Mouse (Mus musculus): ENCODE measurements around the gene Pold2.

Pold2 gene

GRCm38 (mm10) chr11:5856479-5857130 lies 21.5 kb downstream of the Pold2 start:
- no peak for DNase-seq

GRCm38 (mm10) chr11:5855902-5856301 lies 22.2 kb downstream of the Pold2 start:
- DNase-seq: peak; percentile 20

GRCm38 (mm10) chr11:5855481-5855880 lies 22.6 kb downstream of the Pold2 start:
- DNase-seq: no peak

- DNase-seq: no peak
Observed at GRCm38 (mm10) chr11:5852314-5852713, 25.8 kb downstream of the Pold2 start.

- DNase-seq: no peak
Observed at GRCm38 (mm10) chr11:5851021-5851736, 26.9 kb downstream of the Pold2 start.

GRCm38 (mm10) chr11:5850452-5850851 lies 27.6 kb downstream of the Pold2 start:
- no peak for DNase-seq

- no peak for DNase-seq
Observed at GRCm38 (mm10) chr11:5849316-5849715, 28.8 kb downstream of the Pold2 start.

- no peak for DNase-seq
Observed at GRCm38 (mm10) chr11:5848741-5849140, 29.4 kb downstream of the Pold2 start.

- DNase-seq: no peak
Observed at GRCm38 (mm10) chr11:5846639-5847345, 31.3 kb downstream of the Pold2 start.

GRCm38 (mm10) chr11:5843131-5843530 lies 35.0 kb downstream of the Pold2 start:
- no peak for DNase-seq

- no peak for DNase-seq
Observed at GRCm38 (mm10) chr11:5841751-5842150, 36.3 kb downstream of the Pold2 start.

GRCm38 (mm10) chr11:5840346-5840745 lies 37.7 kb downstream of the Pold2 start:
- DNase-seq: no peak

GRCm38 (mm10) chr11:5837251-5838246 lies 40.5 kb downstream of the Pold2 start, which contains the start of gene Polm:
Gene Polm (minus strand): TSS chr11:5838016.
- DNase-seq: peak; percentile 99

- peak; percentile 13 for DNase-seq
Observed at GRCm38 (mm10) chr11:5836126-5836525, 42.0 kb downstream of the Pold2 start.

- DNase-seq: no peak
Observed at GRCm38 (mm10) chr11:5835057-5835456, 43.0 kb downstream of the Pold2 start.

GRCm38 (mm10) chr11:5834506-5834905 lies 43.6 kb downstream of the Pold2 start:
- no peak for DNase-seq

- no peak for DNase-seq
Observed at GRCm38 (mm10) chr11:5829327-5829726, 48.8 kb downstream of the Pold2 start.

GRCm38 (mm10) chr11:5828509-5829191 lies 49.4 kb downstream of the Pold2 start:
- no peak for DNase-seq

- DNase-seq: no peak
Observed at GRCm38 (mm10) chr11:5827931-5828330, 50.2 kb downstream of the Pold2 start.

GRCm38 (mm10) chr11:5825432-5825831 lies 52.7 kb downstream of the Pold2 start:
- no peak for DNase-seq
